Mouse (Mus musculus) splenic B cell, adult 2 months (primary cell): Measurements from ENCODE around the gene Srarp.
A peak's percentile ranks its signal among the peaks of the same experiment; 100 is the strongest.

Experiments used
- DNase-seq: peaks from one replicate; pipeline ENCODE4 v3.0.0-alpha.2; 2011; ENCODE audit warnings: low read depth, low spot score
- H3K27me3 ChIP-seq: 2 replicates; pipeline ENCODE4 v1.6.1; 2012; ENCODE audit warnings: mild to moderate bottlenecking, low read length, moderate library complexity, mixed read lengths; ENCODE audit not compliant: control insufficient read depth, poor library complexity, insufficient read depth, severe bottlenecking
- H3K36me3 ChIP-seq: 2 replicates; pipeline ENCODE4 v1.6.1; 2012; ENCODE audit warnings: mild to moderate bottlenecking, low read length, moderate library complexity, mixed read lengths; ENCODE audit not compliant: control insufficient read depth, poor library complexity, insufficient read depth, severe bottlenecking

The Srarp gene

DNA sequence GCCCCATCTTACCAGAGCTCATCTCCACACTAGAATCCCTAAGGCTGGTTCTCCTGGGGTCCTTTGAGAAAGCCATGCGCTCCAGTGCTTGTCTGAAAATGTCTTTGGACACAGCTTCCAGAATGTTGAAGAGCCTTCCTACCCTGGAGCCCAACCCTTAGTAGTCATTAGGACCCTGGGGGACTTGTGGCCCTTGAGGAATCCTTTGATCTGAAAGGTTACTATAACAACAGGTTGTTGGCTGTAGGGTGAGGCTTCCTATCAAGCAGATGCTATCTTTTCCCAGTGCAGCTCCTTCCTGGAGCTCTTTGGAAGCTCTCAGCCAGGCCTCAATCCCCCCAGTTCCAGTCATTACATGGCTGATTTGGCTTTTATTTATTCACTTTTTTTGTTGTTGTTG lies at the start of gene Srarp:
TSS of gene Srarp (minus strand) at position 132 of the 400 bp plus-strand sequence.
- DNase-seq = no peak
- H3K27me3 ChIP-seq = no peaks in the 10 kb centered on the region
- no peaks in the 10 kb centered on the region for H3K36me3 ChIP-seq

DNA sequence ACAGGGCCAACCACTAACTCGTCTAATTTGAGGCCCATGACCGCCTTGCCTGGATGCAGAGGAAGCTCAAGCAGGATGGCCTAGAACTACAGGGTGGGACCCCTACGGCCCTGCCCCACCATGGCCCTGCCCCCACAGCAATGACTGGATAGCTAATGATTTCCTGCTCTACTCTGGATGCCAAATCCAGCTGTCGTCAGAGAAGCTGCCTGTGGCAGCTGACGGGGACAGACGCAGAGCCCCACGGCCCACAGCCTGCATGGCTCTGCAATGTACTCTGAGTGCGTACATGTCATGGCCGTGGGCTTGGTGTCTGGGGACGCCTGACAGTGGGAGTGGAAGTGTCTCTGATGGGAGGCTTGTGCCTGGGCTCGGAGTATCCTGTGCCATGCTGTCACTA lies 48.2 kb upstream of the Srarp start:
- no peaks in the 10 kb centered on the region for H3K27me3 ChIP-seq
- DNase-seq = no peak
- H3K36me3 ChIP-seq = peaks cover 19% of the 10 kb centered on the region

- no peaks in the 10 kb centered on the region for H3K27me3 ChIP-seq
- peak; percentile 14 for DNase-seq
- peaks cover 5% of the 10 kb centered on the region for H3K36me3 ChIP-seq
Observed at GRCm38 (mm10) chr4:141479411-141479810, 43.5 kb upstream of the Srarp start.

DNA sequence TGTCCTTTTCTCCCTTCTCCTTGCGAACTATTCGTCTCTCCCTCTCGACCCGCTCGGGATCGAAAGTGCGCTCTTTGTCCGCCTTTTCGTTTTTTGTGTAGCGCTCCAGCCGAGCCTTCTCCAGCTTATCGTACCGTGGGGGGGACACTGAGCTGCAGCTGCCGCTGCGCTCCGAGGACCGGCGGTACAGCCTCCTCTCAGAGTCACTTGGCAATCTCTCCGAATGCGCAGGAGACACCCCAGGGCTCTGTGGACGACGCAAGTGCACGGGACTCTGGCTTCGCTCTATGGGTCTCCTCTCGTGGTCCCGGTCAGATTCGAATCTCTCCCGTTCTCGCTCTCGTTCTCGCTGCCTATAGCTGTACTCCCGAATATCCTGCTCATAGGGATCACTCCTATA lies 42.9 kb upstream of the Srarp start:
- Histone ChIP-seq H3K27me3 (no peaks in the 10 kb centered on the region), H3K36me3 (peaks cover 5% of the 10 kb centered on the region)
- DNase-seq = no peak

DNA sequence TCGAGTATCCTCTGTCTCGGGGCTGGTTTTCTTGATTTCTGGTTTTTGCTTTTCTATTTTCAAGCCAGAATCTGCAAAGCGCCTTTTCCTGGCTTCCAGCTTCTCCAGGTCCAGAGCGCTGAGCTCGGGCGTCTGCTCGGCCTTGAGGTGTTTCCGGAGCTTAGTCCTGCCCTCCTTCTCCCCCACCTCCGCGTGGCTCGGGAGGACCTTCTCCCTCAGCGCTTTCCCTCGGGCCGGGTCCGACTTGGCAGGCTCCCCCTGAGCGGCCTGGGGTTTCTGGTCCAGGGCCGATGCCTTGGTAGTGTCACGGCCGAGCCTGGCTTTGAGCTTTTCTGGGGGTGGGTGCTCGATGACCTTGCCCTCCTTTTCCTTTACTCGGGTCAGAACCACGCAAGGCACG lies 42.3 kb upstream of the Srarp start:
- no peak for DNase-seq
- Histone ChIP-seq H3K36me3 (peaks cover 3% of the 10 kb centered on the region), H3K27me3 (no peaks in the 10 kb centered on the region)

GRCm38 (mm10) chr4:141477681-141478102 lies 41.8 kb upstream of the Srarp start:
- DNase-seq = peak; percentile 96
- H3K36me3 ChIP-seq = peaks cover 3% of the 10 kb centered on the region
- no peaks in the 10 kb centered on the region for H3K27me3 ChIP-seq

- Histone ChIP-seq H3K27me3 (no peaks in the 10 kb centered on the region), H3K36me3 (peaks cover 3% of the 10 kb centered on the region)
- no peak for DNase-seq
Observed at GRCm38 (mm10) chr4:141474431-141474830, 38.5 kb upstream of the Srarp start.

- no peak for DNase-seq
- Histone ChIP-seq H3K27me3 (no peaks in the 10 kb centered on the region), H3K36me3 (peaks cover 6% of the 10 kb centered on the region)
Observed at GRCm38 (mm10) chr4:141472641-141473321, 36.9 kb upstream of the Srarp start.

DNA sequence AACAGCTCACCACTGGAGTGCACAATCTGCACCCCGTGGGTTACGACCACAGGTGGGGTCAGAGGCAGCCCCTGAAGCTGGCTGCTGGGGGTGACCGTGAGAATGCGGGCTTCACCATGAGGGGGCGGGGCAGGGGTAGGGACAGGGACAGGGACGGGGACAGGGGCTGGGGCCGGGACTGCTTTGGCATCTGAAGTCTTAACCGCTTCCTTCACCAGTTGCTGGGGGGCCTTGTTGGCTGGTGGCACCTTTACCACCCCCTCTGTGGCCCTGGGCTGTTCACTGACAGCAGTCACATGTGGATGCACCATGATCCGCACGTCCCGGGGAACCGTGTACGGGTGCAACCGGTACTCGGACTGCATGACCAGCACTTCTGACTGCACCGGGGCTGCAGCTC lies 35.6 kb upstream of the Srarp start:
- Histone ChIP-seq H3K36me3 (peaks cover 3% of the 10 kb centered on the region), H3K27me3 (no peaks in the 10 kb centered on the region)
- no peak for DNase-seq

DNA sequence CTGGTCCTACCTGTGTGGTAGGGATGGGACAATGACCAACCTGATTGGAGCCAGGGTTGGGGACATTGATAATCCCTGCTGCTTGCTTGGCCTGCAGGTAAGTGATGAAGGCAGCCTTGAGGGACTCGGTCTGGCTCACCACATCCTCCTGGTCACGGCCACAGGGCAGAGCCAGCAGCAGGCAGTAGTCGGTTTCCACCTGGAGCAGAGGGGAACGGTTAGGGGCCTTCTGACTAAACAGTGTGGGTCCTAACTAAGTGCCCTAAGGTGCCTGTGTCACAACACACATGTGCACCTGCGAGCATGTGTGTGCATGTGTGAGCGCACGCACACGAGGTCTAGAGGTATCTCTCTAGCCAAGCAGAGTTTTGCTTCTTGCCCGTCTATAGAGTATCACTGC lies 33.4 kb upstream of the Srarp start:
- DNase-seq = no peak
- H3K27me3 ChIP-seq = no peaks in the 10 kb centered on the region
- peaks cover 5% of the 10 kb centered on the region; the same call in 1 of the 2 replicates for H3K36me3 ChIP-seq

- H3K27me3 ChIP-seq = no peaks in the 10 kb centered on the region
- no peak for DNase-seq
- peaks cover 7% of the 10 kb centered on the region for H3K36me3 ChIP-seq
Observed at GRCm38 (mm10) chr4:141468576-141468975, 32.7 kb upstream of the Srarp start.

DNA sequence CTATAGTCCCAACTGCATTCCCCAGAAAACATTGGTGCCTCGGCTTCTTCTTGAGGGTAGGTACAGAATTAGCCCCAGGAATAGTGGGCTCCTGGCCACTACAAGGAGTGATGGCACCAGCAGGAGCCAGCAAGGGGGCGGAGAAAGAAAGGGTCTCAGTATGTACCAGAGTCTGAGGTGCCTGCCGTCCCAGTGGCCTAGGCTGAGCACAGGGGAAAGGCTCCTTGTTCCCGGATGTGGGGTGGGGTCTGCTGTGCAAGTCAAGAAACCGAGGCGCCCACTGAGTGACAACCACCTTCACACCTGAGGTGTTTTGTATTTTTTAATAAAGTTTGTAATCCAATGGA lies 31.6 kb upstream of the Srarp start:
- peaks cover 10% of the 10 kb centered on the region for H3K36me3 ChIP-seq
- no peaks in the 10 kb centered on the region for H3K27me3 ChIP-seq
- DNase-seq = no peak

DNA sequence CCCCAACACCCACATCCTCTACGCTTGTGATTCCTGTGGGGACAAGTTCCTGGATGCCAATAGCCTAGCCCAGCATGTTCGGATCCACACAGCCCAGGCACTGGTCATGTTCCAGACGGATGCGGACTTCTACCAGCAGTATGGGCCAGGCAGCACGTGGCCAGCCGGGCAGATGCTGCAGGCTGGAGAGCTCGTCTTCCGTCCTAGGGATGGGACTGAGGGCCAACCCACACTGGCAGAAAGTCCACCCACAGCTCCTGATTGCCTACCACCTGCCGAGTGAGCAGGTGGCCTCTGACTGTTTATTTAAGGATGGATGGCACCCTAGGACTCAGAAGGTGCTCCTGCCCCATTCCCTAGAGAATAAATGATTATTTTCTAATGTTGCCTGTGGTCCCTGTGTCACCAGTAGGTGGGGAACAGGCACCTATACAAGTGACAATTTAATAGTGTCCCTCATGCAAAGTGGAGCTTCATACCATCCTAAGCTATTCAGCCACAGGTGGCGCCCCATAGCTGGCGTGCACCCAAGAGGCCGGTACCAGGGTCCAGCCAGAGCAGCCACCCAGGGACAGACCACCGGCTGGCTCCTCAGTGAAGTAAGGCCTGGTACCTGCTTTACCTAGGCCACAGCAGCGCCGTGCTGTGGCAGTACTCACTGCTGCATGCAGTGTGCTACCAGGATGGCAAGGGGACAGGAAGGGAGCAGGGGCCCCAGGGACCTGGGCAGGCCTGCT lies 31.1 kb upstream of the Srarp start:
- DNase-seq = no peak
- Histone ChIP-seq H3K36me3 (peaks cover 10% of the 10 kb centered on the region), H3K27me3 (no peaks in the 10 kb centered on the region)

- H3K36me3 ChIP-seq = peaks cover 10% of the 10 kb centered on the region
- H3K27me3 ChIP-seq = no peaks in the 10 kb centered on the region
- DNase-seq = no peak
Observed at GRCm38 (mm10) chr4:141466289-141466795, 30.4 kb upstream of the Srarp start.

- DNase-seq = no peak
- peaks cover 10% of the 10 kb centered on the region for H3K36me3 ChIP-seq
Observed at GRCm38 (mm10) chr4:141465512-141466288, 29.8 kb upstream of the Srarp start.

More at GRCm38 (mm10) chr4:141465512-141466288, 29.8 kb upstream of the Srarp start:
- H3K27me3 ChIP-seq = no peaks in the 10 kb centered on the region
